In the genomic region with DNA sequence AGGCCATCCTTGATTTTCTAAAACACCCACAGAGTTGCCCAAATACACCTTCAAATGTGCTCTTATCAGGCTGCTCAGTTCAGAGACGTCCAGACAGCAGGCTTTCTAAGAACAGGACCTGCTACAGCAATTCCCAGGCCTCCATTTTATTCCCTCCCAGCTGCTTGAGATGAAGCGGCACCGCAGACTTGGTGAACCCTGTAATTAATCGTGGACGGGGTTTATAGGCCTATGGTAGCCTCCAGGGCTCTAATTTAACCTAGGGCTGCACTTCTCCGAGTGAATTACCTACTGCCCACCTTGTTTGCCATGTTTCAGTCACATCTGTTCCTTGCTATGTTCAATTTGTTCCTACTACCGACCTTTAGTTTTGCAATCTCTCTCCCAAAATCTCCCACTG, we compare ENCODE assay signal across 19 mouse cellular contexts. TPM values are rescaled to one million over a fixed set of nuclear protein-coding genes. Genes with fewer than 3 reads are reported as not detected.
DNase-seq lines count a peak whose midpoint lies in the region; ATAC-seq and TF ChIP-seq lines count a peak whose summit lies in the region.
"Had no signal": no experiment of that assay in that cellular context is flagged by ENCODE, and none has a peak within 500 bp of the region (broad histone marks: within the 10 kb centered on the region; RNA-seq: fewer than 3 reads in every experiment).

No protein-coding gene starts in this region.

- no peak for TF ChIP-seq EP300 in liver, postnatal 0 days (IDR thresholded peaks at IDR 0.05; ENCODE audit: low read depth)

- no peak overlapping the region for H3K4me3 ChIP-seq in hindbrain, embryonic 14.5 days (replicated peaks; ENCODE audit: low read length)
- no peak overlapping the region for H3K4me3 ChIP-seq in hindbrain, embryonic 10.5 days
- no peak overlapping the region for H3K4me3 ChIP-seq in liver, postnatal 0 days (ENCODE audit: low read depth, low read length)
- no peak overlapping the region for H3K4me3 ChIP-seq in liver, embryonic 12.5 days
- no peak overlapping the region for H3K4me3 ChIP-seq in neural tube, embryonic 13.5 days
- H3K4me3 ChIP-seq: embryonic facial prominence, embryonic 13.5 days; heart, embryonic 15.5 days had no signal

- no peak for TF ChIP-seq POLR2A in brain, embryonic 14.5 days (IDR thresholded peaks at IDR 0.05; ENCODE audit: borderline replicate concordance, extremely low read depth, insufficient read depth, insufficient read length, poor library complexity, severe bottlenecking)

- WGBS in hindbrain, embryonic 14.5 days, result 37% methylated on average over 7 of the region's 7 CpGs
- WGBS in hindbrain, embryonic 10.5 days, result 71% methylated on average over 7 of the region's 7 CpGs
- 58% methylated on average over 7 of the region's 7 CpGs for WGBS in liver, postnatal 0 days (ENCODE audit: insufficient replicate concordance)
- 70% methylated on average over 7 of the region's 7 CpGs for WGBS in liver, embryonic 12.5 days (ENCODE audit: insufficient replicate concordance)
- 16% methylated on average over 7 of the region's 7 CpGs for WGBS in neural tube, embryonic 13.5 days

- no peaks in the 10 kb centered on the region for H3K27me3 ChIP-seq in hindbrain, embryonic 14.5 days (ENCODE audit: control insufficient read depth, insufficient read depth, low read length)
- H3K27me3 ChIP-seq in hindbrain, embryonic 10.5 days (ENCODE audit: insufficient read depth, poor library complexity, severe bottlenecking), result no peaks in the 10 kb centered on the region
- no peaks in the 10 kb centered on the region for H3K27me3 ChIP-seq in liver, postnatal 0 days (ENCODE audit: insufficient read depth, low read length)
- H3K27me3 ChIP-seq in liver, embryonic 12.5 days (replicated peaks), result no peaks in the 10 kb centered on the region
- H3K27me3 ChIP-seq in neural tube, embryonic 13.5 days, result no peaks in the 10 kb centered on the region
- H3K27me3 ChIP-seq: embryonic facial prominence, embryonic 13.5 days; heart, embryonic 15.5 days; megakaryocyte, embryonic 14.5 days; Patski had no signal

- DNase-seq in hindbrain, embryonic 14.5 days (ENCODE audit: low spot score), result no peak
- DNase-seq in hindbrain, embryonic 10.5 days (ENCODE audit: low spot score), result no peak
- DNase-seq in liver, postnatal 0 days, result no peak
- DNase-seq in brain, embryonic 14.5 days (ENCODE audit: low read depth), result peak; percentile 27
- no peak for DNase-seq in testis, postnatal 14 days (ENCODE audit: low spot score)
- DNase-seq in ovary, postnatal 10 days (ENCODE audit: low spot score), result no peak
- DNase-seq: adrenal gland, postnatal 14 days; cerebellum, adult 11 months; cerebellum, postnatal 14 days; gastrocnemius, postnatal 25 days; lung, adult 18-20 months; lung, postnatal 14 days; retina, postnatal 1 day had no signal

- H3K27ac ChIP-seq in hindbrain, embryonic 14.5 days, result peak overlapping the region; percentile 20; the same call in 1 of the 2 replicates
- H3K27ac ChIP-seq in hindbrain, embryonic 10.5 days, result no peak overlapping the region
- H3K27ac ChIP-seq in liver, postnatal 0 days (ENCODE audit: low read depth), result peak overlapping the region; percentile 48
- H3K27ac ChIP-seq in liver, embryonic 12.5 days, result no peak overlapping the region
- H3K27ac ChIP-seq in neural tube, embryonic 13.5 days (replicated peaks), result 0 out of 2 replicates have a peak overlapping the region, but pooled peaks have one; percentile 33
- H3K27ac ChIP-seq: heart, embryonic 15.5 days had no signal

- H3K4me1 ChIP-seq in hindbrain, embryonic 14.5 days (replicated peaks; ENCODE audit: control insufficient read depth, insufficient read depth, low read length), result peaks cover 56% of the 10 kb centered on the region
- H3K4me1 ChIP-seq in hindbrain, embryonic 10.5 days (replicated peaks), result peaks cover 42% of the 10 kb centered on the region
- H3K4me1 ChIP-seq in liver, postnatal 0 days (ENCODE audit: insufficient read depth), result peaks cover 40% of the 10 kb centered on the region
- peaks cover 53% of the 10 kb centered on the region for H3K4me1 ChIP-seq in liver, embryonic 12.5 days
- H3K4me1 ChIP-seq in neural tube, embryonic 13.5 days (replicated peaks), result peaks cover 79% of the 10 kb centered on the region

- no peak for TF ChIP-seq CTCF in liver, postnatal 0 days (IDR thresholded peaks at IDR 0.05; ENCODE audit: low read depth)
- no peak for TF ChIP-seq CTCF in brain, embryonic 14.5 days (IDR thresholded peaks at IDR 0.05; ENCODE audit: borderline replicate concordance, extremely low read depth, insufficient read depth, insufficient read length)

- H3K4me2 ChIP-seq in hindbrain, embryonic 14.5 days (replicated peaks), result no peak overlapping the region
- no peak overlapping the region for H3K4me2 ChIP-seq in liver, postnatal 0 days (ENCODE audit: low read depth, low read length)
- H3K4me2 ChIP-seq in liver, embryonic 12.5 days, result no peak overlapping the region
- peak overlapping the region; percentile 13; the same call in 1 of the 2 replicates for H3K4me2 ChIP-seq in neural tube, embryonic 13.5 days
- H3K4me2 ChIP-seq: embryonic facial prominence, embryonic 13.5 days; heart, embryonic 15.5 days had no signal

- peaks cover 8% of the 10 kb centered on the region for H3K36me3 ChIP-seq in hindbrain, embryonic 14.5 days (replicated peaks; ENCODE audit: control insufficient read depth, insufficient read depth)
- H3K36me3 ChIP-seq in hindbrain, embryonic 10.5 days, result peaks cover 24% of the 10 kb centered on the region
- no peaks in the 10 kb centered on the region for H3K36me3 ChIP-seq in liver, postnatal 0 days (replicated peaks; ENCODE audit: insufficient read depth, low read length)
- 0 out of 2 replicates have a peak, but pooled peaks cover 5% of the 10 kb centered on the region for H3K36me3 ChIP-seq in liver, embryonic 12.5 days
- H3K36me3 ChIP-seq in neural tube, embryonic 13.5 days, result peaks cover 8% of the 10 kb centered on the region; the same call in 1 of the 2 replicates
- H3K36me3 ChIP-seq: heart, embryonic 15.5 days had no signal

- H3K9me3 ChIP-seq in hindbrain, embryonic 14.5 days (ENCODE audit: control insufficient read depth, low read length), result no peaks in the 10 kb centered on the region
- no peaks in the 10 kb centered on the region for H3K9me3 ChIP-seq in hindbrain, embryonic 10.5 days
- no peaks in the 10 kb centered on the region for H3K9me3 ChIP-seq in liver, postnatal 0 days (ENCODE audit: low read length)
- H3K9me3 ChIP-seq in liver, embryonic 12.5 days (replicated peaks), result no peaks in the 10 kb centered on the region
- H3K9me3 ChIP-seq in neural tube, embryonic 13.5 days, result no peaks in the 10 kb centered on the region
- H3K9me3 ChIP-seq: embryonic facial prominence, embryonic 13.5 days; heart, embryonic 15.5 days; megakaryocyte, embryonic 14.5 days had no signal

- no peak for ATAC-seq in hindbrain, embryonic 14.5 days (ENCODE audit: low FRiP score)
- ATAC-seq in liver, postnatal 0 days, result no peak
- ATAC-seq in liver, embryonic 12.5 days, result no peak
- no peak for ATAC-seq in neural tube, embryonic 13.5 days (ENCODE audit: low read depth)
- ATAC-seq: Patski had no signal

- 0 out of 2 replicates have a peak overlapping the region, but pooled peaks have one; percentile 29 for H3K9ac ChIP-seq in hindbrain, embryonic 14.5 days
- no peak overlapping the region for H3K9ac ChIP-seq in liver, postnatal 0 days (replicated peaks)
- no peak overlapping the region for H3K9ac ChIP-seq in liver, embryonic 12.5 days
- 0 out of 2 replicates have a peak overlapping the region, but pooled peaks have one; percentile 34 for H3K9ac ChIP-seq in neural tube, embryonic 13.5 days
- H3K9ac ChIP-seq: embryonic facial prominence, embryonic 13.5 days; heart, embryonic 15.5 days had no signal

RNA-seq across cellular contexts. Expression of a gene that starts 13.0 kb away (rescaled TPM):
- 47.9 and 50.0 TPM in 2 replicates for polyA plus RNA-seq in hindbrain, embryonic 14.5 days (2014; fragmentation: Nextera tagmentation; extraction: Ambion mirVana)
- 72.9 and 74.6 TPM in 2 replicates for polyA plus RNA-seq in hindbrain, embryonic 10.5 days (2016; fragmentation: Nextera tagmentation; extraction: Ambion mirVana)
- 9.6 and 14.0 TPM in 2 replicates for polyA plus RNA-seq in liver, postnatal 0 days (2015; fragmentation: Nextera tagmentation; extraction: Ambion mirVana)
- 34.8 and 36.8 TPM in 2 replicates for polyA plus RNA-seq in liver, embryonic 12.5 days (2016; fragmentation: Nextera tagmentation; extraction: Ambion mirVana)
- polyA plus RNA-seq in brain, embryonic 14.5 days (2012; rRNA removed), result 63.1 and 69.2 TPM in 2 replicates
- polyA plus RNA-seq in neural tube, embryonic 13.5 days (2015; fragmentation: Nextera tagmentation; extraction: Ambion mirVana), result 51.9 and 63.7 TPM in 2 replicates

Comparison
In these comparisons a context has a peak if more than half of its experiments do, and no peak if none do; other contexts are left out.
1. H3K27ac ChIP-seq: peak in hindbrain, embryonic 14.5 days (single experiment), liver, postnatal 0 days (single experiment) and neural tube, embryonic 13.5 days (single experiment); none in hindbrain, embryonic 10.5 days (single experiment) and liver, embryonic 12.5 days (single experiment).
2. H3K9ac ChIP-seq: peak in hindbrain, embryonic 14.5 days (single experiment) and neural tube, embryonic 13.5 days (single experiment); none in liver, postnatal 0 days (single experiment) and liver, embryonic 12.5 days (single experiment).